Mouse (Mus musculus) embryonic facial prominence, embryonic 15.5 days (tissue): ENCODE results near the gene Dlx3. TPM values are rescaled to one million over a fixed set of nuclear protein-coding genes. Genes with fewer than 3 reads are reported as not detected.
A peak's percentile ranks its signal among the peaks of the same experiment; 100 is the strongest.

ENCODE experiments used
- ATAC-seq: fragments of 200-750 bp; cut with Nextera tagmentation; 2 replicates; pipeline ENCODE4 v1.8.0; 2017; ENCODE audit warnings: low read depth, moderate TSS enrichment; ENCODE audit not compliant: insufficient number of reproducible peaks, low FRiP score, low TSS enrichment
- H3K27ac ChIP-seq: fragments of 300-500 bp; sonication (generic); replicated peaks from 2 replicates; pipeline ENCODE4 v1.5.1; 2015; ENCODE audit warnings: mild to moderate bottlenecking, inconsistent platforms
- H3K27me3 ChIP-seq: fragments of 300-500 bp; sonication (generic); 2 replicates; pipeline ENCODE4 v1.6.1; 2015; ENCODE audit warnings: inconsistent platforms
- H3K36me3 ChIP-seq: fragments of 300-500 bp; sonication (generic); 2 replicates; pipeline ENCODE4 v1.6.1; 2015; ENCODE audit warnings: mild to moderate bottlenecking, inconsistent platforms
- H3K4me1 ChIP-seq: fragments of 300-500 bp; sonication (generic); 2 replicates; pipeline ENCODE4 v1.6.1; 2015; ENCODE audit warnings: inconsistent platforms
- H3K4me2 ChIP-seq: fragments of 300-500 bp; sonication (generic); replicated peaks from 2 replicates; pipeline ENCODE4 v1.6.1; 2015; ENCODE audit warnings: mild to moderate bottlenecking, inconsistent platforms
- H3K4me3 ChIP-seq: fragments of 300-500 bp; sonication (generic); replicated peaks from 2 replicates; pipeline ENCODE4 v1.5.1; 2015; ENCODE audit warnings: mild to moderate bottlenecking, inconsistent platforms
- H3K9ac ChIP-seq: fragments of 300-500 bp; sonication (generic); 2 replicates; pipeline ENCODE4 v1.6.1; 2015; ENCODE audit warnings: inconsistent platforms
- H3K9me3 ChIP-seq: fragments of 300-500 bp; sonication (generic); replicated peaks from 2 replicates; pipeline ENCODE4 v1.6.1; 2016; ENCODE audit warnings: inconsistent platforms
- WGBS: fragments of 180-500 bp; shearing (Covaris S2); methylation state at CpG from one replicate; pipeline ENCODE4 v1.1.7; 2015; 5-methylcytosine and 5-hydroxymethylcytosine counted together
- polyA plus RNA-seq: library from polyadenylated mRNA; unstranded; fragments of >200 nt; fragmentation: Nextera tagmentation; extraction: Ambion mirVana; gene quantifications from 2 replicates; pipeline ENCODE4 v1.2.1, GENCODE M21; 2015

Gene Dlx3
- 35.6 and 36.6 TPM in 2 replicates for polyA plus RNA-seq

DNA sequence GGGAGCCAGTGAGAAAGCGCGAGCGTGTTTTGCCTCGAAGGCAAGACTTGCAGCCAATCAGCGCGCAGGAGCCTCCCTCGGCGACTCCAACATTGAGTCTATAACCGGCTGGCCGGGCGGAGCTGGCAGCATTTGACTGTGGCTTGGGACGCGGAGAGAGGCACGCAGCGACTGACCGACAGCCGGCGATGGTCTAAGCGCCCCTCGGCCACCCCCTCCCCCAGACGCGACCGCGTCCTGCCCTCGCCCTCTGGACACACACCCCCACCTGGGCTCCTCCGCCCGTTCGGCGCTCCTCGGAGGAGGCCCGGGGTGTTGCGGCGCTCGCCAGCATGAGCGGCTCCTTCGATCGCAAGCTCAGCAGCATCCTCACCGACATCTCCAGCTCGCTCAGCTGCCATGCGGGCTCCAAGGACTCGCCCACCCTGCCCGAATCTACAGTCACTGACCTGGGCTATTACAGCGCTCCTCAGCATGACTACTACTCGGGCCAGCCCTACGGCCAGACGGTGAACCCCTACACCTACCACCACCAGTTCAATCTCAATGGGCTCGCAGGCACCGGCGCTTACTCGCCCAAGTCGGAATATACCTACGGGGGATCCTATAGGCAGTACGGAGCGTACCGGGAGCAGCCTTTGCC lies at the start of gene Dlx3:
Dlx3 (plus strand) TSS at position 130 of the 643 bp plus-strand sequence.
- WGBS = under 1% methylated on average over 54 of the region's 55 CpGs
- peak; percentile 53 for ATAC-seq
- Histone ChIP-seq H3K36me3 (no peaks in the 10 kb centered on the region), H3K4me2 (peak within 1 kb of the TSS; percentile 79), H3K9me3 (no peaks in the 10 kb centered on the region), H3K4me1 (peaks cover 41% of the 10 kb centered on the region), H3K9ac (peak within 1 kb of the TSS; percentile 53), H3K27me3 (peaks cover 66% of the 10 kb centered on the region), H3K27ac (peak within 1 kb of the TSS; percentile 60), H3K4me3 (peak within 1 kb of the TSS; percentile 54)

GRCm38 (mm10) chr11:95070140-95071107 lies 49.5 kb upstream of the Dlx3 start:
- H3K9ac ChIP-seq = no peak overlapping the region

GRCm38 (mm10) chr11:95071266-95071665 lies 48.7 kb upstream of the Dlx3 start:
- 0 out of 2 replicates have a peak, but pooled peaks have one; percentile 58 for ATAC-seq
- H3K27ac ChIP-seq = peak overlapping the region; percentile 60; the same call in 1 of the 2 replicates
- peaks cover 17% of the 10 kb centered on the region for H3K27me3 ChIP-seq
- no peaks in the 10 kb centered on the region for H3K36me3 ChIP-seq
- no peak overlapping the region for H3K9ac ChIP-seq
- H3K4me2 ChIP-seq = no peak overlapping the region
- no peak overlapping the region for H3K4me3 ChIP-seq
- peaks cover 61% of the 10 kb centered on the region for H3K4me1 ChIP-seq
- WGBS = 33% methylated on average over 7 of the region's 7 CpGs
- no peaks in the 10 kb centered on the region for H3K9me3 ChIP-seq

More at GRCm38 (mm10) chr11:95070140-95071107, 49.5 kb upstream of the Dlx3 start:
- H3K27ac ChIP-seq = peak overlapping the region; percentile 60
- no peaks in the 10 kb centered on the region for H3K9me3 ChIP-seq
- 44% methylated on average over 8 of the region's 8 CpGs for WGBS
- H3K4me1 ChIP-seq = peaks cover 53% of the 10 kb centered on the region
- no peak overlapping the region for H3K4me3 ChIP-seq
- H3K4me2 ChIP-seq = no peak overlapping the region; the same call in 1 of the 2 replicates
- H3K36me3 ChIP-seq = no peaks in the 10 kb centered on the region
- peaks cover 12% of the 10 kb centered on the region for H3K27me3 ChIP-seq
- peak; percentile 47; the same call in 1 of the 2 replicates for ATAC-seq

DNA sequence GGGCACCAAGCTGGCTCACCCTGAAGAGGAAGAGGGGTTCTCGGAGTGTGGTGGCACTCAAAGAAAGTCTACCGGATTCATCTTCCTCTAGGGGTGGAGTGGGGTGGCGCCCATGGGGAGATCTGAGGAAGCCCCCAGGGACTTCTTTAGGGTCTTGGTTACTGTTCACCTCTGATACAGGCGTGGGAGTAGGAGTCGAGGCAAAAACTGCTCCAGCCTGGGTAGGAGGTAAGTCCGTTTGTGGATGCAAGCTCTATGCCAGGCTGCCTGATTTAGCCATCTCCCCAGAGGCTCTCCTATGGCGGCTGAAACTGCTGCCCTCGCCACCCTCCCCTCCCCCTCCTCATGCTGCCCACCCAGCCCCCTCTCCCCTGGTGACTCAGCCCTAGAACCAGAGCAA lies 47.8 kb upstream of the Dlx3 start:
- peaks cover 23% of the 10 kb centered on the region for H3K27me3 ChIP-seq
- H3K4me2 ChIP-seq = no peak overlapping the region
- no peak overlapping the region for H3K4me3 ChIP-seq
- H3K36me3 ChIP-seq = no peaks in the 10 kb centered on the region
- no peaks in the 10 kb centered on the region for H3K9me3 ChIP-seq
- no peak for ATAC-seq
- H3K27ac ChIP-seq = peak overlapping the region; percentile 4; the same call in 1 of the 2 replicates
- WGBS = 50% methylated on average over 8 of the region's 8 CpGs
- peaks cover 69% of the 10 kb centered on the region for H3K4me1 ChIP-seq
- no peak overlapping the region for H3K9ac ChIP-seq

- H3K36me3 ChIP-seq = no peaks in the 10 kb centered on the region
- H3K4me1 ChIP-seq = peaks cover 71% of the 10 kb centered on the region
- no peak overlapping the region; the same call in 1 of the 2 replicates for H3K4me2 ChIP-seq
- H3K9me3 ChIP-seq = no peaks in the 10 kb centered on the region
- WGBS = 53% methylated on average over 5 of the region's 5 CpGs
- ATAC-seq = no peak
- no peak overlapping the region for H3K4me3 ChIP-seq
- H3K9ac ChIP-seq = no peak overlapping the region
- peaks cover 28% of the 10 kb centered on the region for H3K27me3 ChIP-seq
- H3K27ac ChIP-seq = no peak overlapping the region
Measured at GRCm38 (mm10) chr11:95072804-95073203, 47.1 kb upstream of the Dlx3 start.

DNA sequence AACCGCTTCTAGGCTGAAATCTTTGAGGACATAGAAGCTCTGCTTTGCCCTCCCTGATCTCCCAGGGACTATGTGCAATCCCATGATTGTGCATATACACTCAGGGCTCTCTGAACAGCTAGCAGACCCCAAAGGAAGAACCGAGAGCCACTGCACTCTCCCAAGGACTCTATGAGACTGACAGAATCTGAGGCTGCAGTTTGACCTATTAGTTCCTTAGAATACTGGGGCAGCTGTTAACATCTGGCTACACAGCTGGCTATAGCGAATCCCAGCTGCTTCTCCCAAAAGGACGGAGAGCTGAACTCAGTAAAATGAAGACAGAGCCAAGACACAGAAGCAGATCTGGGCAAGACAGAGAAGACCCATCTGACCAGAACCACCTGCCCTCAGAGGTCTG lies 46.1 kb upstream of the Dlx3 start:
- no peak for ATAC-seq
- Histone ChIP-seq H3K27me3 (peaks cover 34% of the 10 kb centered on the region), H3K4me3 (no peak overlapping the region), H3K9ac (no peak overlapping the region), H3K27ac (no peak overlapping the region), H3K4me1 (peaks cover 76% of the 10 kb centered on the region), H3K4me2 (no peak overlapping the region), H3K36me3 (no peaks in the 10 kb centered on the region), H3K9me3 (no peaks in the 10 kb centered on the region)
- 55% methylated on average over 4 of the region's 4 CpGs for WGBS

DNA sequence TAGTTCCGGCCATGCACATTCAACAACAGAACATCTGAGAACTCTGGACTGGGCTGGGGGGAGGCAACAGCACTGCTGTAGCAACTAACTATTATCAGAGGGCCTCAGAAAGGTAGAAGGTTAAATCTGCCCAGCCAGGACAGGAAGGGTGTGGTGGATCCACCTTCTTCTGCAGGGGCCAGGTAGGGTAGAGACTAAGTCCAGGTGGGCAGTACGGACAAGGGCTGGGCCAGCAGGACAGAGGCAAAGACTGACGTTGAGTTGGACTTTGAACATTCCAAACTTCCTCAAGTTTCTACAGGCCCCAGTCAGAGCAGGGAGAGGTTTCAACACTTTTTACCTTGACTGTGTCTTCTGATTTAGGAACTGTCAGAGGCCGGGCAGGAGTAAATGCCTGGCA lies 45.2 kb upstream of the Dlx3 start:
- Histone ChIP-seq H3K4me1 (peaks cover 68% of the 10 kb centered on the region), H3K9me3 (no peaks in the 10 kb centered on the region), H3K4me3 (peak overlapping the region; percentile 60), H3K4me2 (peak overlapping the region; percentile 98), H3K27me3 (peaks cover 34% of the 10 kb centered on the region), H3K36me3 (no peaks in the 10 kb centered on the region), H3K27ac (no peak overlapping the region), H3K9ac (no peak overlapping the region)
- 60% methylated on average over 4 of the region's 4 CpGs for WGBS
- no peak for ATAC-seq

DNA sequence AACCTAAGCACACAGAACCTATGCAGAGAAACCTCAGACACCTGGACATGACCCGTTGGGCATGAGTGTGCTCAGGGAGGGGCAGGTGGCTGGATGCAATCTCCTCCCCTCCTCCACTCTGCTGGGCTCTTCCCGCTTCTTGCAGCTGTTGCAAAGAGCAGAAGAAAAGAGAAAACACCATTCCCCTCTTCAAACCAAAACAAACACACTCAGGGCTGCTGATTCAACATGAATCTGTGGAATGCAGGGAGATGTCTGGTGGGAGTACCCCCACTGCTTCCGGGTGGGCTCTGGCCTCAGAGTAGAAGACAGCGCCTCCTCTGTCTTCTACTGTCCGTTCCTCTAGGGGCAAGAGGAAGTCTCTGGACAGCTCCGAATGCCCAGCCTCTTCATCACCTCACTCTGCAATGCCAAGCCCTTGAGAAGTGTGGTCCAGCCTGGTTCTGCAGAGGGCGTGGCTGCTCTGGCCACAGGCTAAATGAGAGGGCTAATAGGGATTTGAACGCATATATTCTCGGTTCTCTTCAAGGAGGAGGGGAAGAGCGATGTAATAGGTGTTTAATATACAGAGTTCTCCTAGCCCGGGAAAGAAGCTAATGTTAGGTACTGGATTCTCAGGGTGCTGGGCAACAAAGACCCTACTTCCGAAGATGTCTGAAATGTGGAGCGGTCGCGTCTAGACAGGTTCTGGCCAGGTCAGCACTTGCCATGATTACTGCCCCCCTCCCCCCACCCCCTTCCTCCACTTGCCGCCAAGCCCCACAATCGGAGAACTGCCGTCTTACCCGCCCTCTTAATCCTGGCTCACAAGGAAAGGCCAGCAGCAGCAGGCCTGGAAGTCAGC lies 44.5 kb upstream of the Dlx3 start:
- Histone ChIP-seq H3K27ac (peak overlapping the region; percentile 65), H3K9me3 (no peaks in the 10 kb centered on the region), H3K36me3 (no peaks in the 10 kb centered on the region), H3K27me3 (peaks cover 34% of the 10 kb centered on the region), H3K4me1 (peaks cover 61% of the 10 kb centered on the region), H3K4me3 (peak overlapping the region; percentile 60), H3K9ac (peak overlapping the region; percentile 55), H3K4me2 (peak overlapping the region; percentile 98)
- 4% methylated on average over 19 of the region's 19 CpGs for WGBS
- no peak for ATAC-seq

DNA sequence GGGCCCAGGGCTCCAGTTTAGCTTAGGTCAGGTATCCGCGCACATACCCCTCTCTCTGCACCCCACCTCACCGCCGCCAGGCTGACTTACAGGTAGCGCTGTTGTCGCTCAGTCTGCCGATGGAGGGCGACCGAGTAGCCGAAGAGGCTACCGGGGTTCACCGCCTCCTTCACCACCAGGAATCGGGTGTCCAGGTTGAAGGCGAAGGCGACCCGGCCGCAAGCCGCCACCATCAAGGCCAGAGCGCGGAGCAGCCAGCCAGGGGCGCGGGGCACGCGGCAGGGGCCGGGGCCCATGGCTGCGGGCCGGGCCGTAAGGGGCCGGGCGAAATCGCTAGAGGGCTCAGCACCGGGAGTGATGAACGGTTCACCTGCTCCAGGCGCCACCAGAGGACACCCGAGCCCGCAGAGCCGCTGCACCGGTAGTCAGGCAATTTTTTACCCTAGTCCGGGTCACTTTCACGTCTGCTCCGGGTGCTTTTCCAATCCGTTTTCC lies 43.8 kb upstream of the Dlx3 start:
- no peaks in the 10 kb centered on the region for H3K9me3 ChIP-seq
- peak overlapping the region; percentile 60 for H3K4me3 ChIP-seq
- peaks cover 34% of the 10 kb centered on the region for H3K27me3 ChIP-seq
- H3K27ac ChIP-seq = peak overlapping the region; percentile 65
- peak overlapping the region; percentile 55 for H3K9ac ChIP-seq
- peak overlapping the region; percentile 98 for H3K4me2 ChIP-seq
- peak; percentile 31; the same call in 1 of the 2 replicates for ATAC-seq
- H3K36me3 ChIP-seq = no peaks in the 10 kb centered on the region
- WGBS = under 1% methylated on average over 42 of the region's 42 CpGs
- peaks cover 54% of the 10 kb centered on the region for H3K4me1 ChIP-seq

DNA sequence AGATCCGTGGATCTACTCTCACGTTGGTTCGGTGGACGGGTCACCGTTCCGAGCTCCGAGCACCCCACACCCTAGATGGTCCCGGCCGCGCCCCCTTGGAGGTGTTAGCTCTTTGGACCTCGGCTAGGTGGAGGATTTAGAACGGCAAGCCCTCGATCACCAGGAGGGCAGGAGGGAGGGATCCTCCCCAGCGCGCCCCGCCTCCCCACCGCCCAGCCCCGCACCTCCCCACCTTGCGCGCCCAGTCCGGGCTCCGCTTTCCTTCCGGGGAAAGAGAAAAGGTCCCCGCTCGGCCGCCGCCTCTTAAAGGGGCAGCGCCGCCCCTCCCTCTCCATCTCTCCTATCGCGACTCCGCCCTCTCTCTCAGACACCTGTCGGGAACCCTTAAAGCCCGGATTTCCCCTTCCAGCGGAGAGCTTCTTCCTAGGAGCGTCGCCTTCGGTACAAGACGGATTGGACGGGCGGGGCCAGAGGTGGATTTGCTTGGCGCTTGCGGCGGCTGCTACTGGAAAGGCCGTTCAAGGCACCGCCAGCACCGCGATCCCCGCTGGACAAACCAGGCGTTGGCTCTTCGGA lies 43.3 kb upstream of the Dlx3 start, which contains the start of gene Itga3:
Itga3 (minus strand) TSS at position 266 of the 576 bp plus-strand sequence.
- peak within 1 kb of the TSS; percentile 98 for H3K4me2 ChIP-seq
- ATAC-seq = peak; percentile 73
- peaks cover 34% of the 10 kb centered on the region for H3K27me3 ChIP-seq
- H3K36me3 ChIP-seq = no peaks in the 10 kb centered on the region
- peaks cover 48% of the 10 kb centered on the region for H3K4me1 ChIP-seq
- peak within 1 kb of the TSS; percentile 60 for H3K4me3 ChIP-seq
- H3K27ac ChIP-seq = peak within 1 kb of the TSS; percentile 65
- peak within 1 kb of the TSS; percentile 55 for H3K9ac ChIP-seq
- WGBS = under 1% methylated on average over 51 of the region's 51 CpGs
- H3K9me3 ChIP-seq = no peaks in the 10 kb centered on the region
